Mouse (Mus musculus): ENCODE results near the gene Dock4.

The Dock4 gene

GRCm38 (mm10) chr12:40759281-40759680 lies 313.5 kb downstream of the Dock4 start:
- in situ Hi-C loops (cut with MboI, MseI) = no loop called here

- in situ Hi-C loops (cut with MboI, MseI) = no loop called here
Measured at GRCm38 (mm10) chr12:40767258-40767816, 321.6 kb downstream of the Dock4 start.

- in situ Hi-C loops (cut with MboI, MseI) = no loop called here
Measured at GRCm38 (mm10) chr12:40773091-40773490, 327.3 kb downstream of the Dock4 start.

- in situ Hi-C loops (cut with MboI, MseI) = no loop called here
Measured at GRCm38 (mm10) chr12:40781554-40781953, 335.8 kb downstream of the Dock4 start.

- in situ Hi-C loops (cut with MboI, MseI) = no loop called here
Measured at GRCm38 (mm10) chr12:40788621-40789111, 342.9 kb downstream of the Dock4 start.

GRCm38 (mm10) chr12:40789379-40790361 lies 343.9 kb downstream of the Dock4 start:
- in situ Hi-C loops (cut with MboI, MseI) = no loop called here

- in situ Hi-C loops (cut with MboI, MseI) = no loop called here
Measured at GRCm38 (mm10) chr12:40791221-40791620, 345.5 kb downstream of the Dock4 start.

GRCm38 (mm10) chr12:40792184-40792650 lies 346.5 kb downstream of the Dock4 start:
- in situ Hi-C loops (cut with MboI, MseI) = no loop called here

GRCm38 (mm10) chr12:40794066-40794465 lies 348.3 kb downstream of the Dock4 start:
- in situ Hi-C loops (cut with MboI, MseI) = no loop called here

GRCm38 (mm10) chr12:40794756-40795155 lies 349.0 kb downstream of the Dock4 start:
- in situ Hi-C loops (cut with MboI, MseI) = no loop called here

GRCm38 (mm10) chr12:40795768-40796167 lies 350.0 kb downstream of the Dock4 start:
- in situ Hi-C loops (cut with MboI, MseI) = no loop called here

- in situ Hi-C loops (cut with MboI, MseI) = no loop called here
Measured at GRCm38 (mm10) chr12:40796813-40797491, 351.2 kb downstream of the Dock4 start.

GRCm38 (mm10) chr12:40797561-40798343 lies 352.0 kb downstream of the Dock4 start:
- in situ Hi-C loops (cut with MboI, MseI) = no loop called here

- in situ Hi-C loops (cut with MboI, MseI) = no loop called here
Measured at GRCm38 (mm10) chr12:40798344-40799017, 352.7 kb downstream of the Dock4 start.

GRCm38 (mm10) chr12:40801456-40801855 lies 355.7 kb downstream of the Dock4 start:
- in situ Hi-C loops (cut with MboI, MseI) = no loop called here

GRCm38 (mm10) chr12:40805257-40805656 lies 359.5 kb downstream of the Dock4 start:
- in situ Hi-C loops (cut with MboI, MseI) = no loop called here

- in situ Hi-C loops (cut with MboI, MseI) = no loop called here
Measured at GRCm38 (mm10) chr12:40807916-40808315, 362.2 kb downstream of the Dock4 start.

- in situ Hi-C loops (cut with MboI, MseI) = no loop called here
Measured at GRCm38 (mm10) chr12:40813474-40813873, 367.7 kb downstream of the Dock4 start.

- in situ Hi-C loops (cut with MboI, MseI) = no loop called here
Measured at GRCm38 (mm10) chr12:40814659-40815363, 369.1 kb downstream of the Dock4 start.

All from T-helper 2 cell (primary cell).